ENCODE assay signal across 15 mouse cellular contexts in the genomic region with DNA sequence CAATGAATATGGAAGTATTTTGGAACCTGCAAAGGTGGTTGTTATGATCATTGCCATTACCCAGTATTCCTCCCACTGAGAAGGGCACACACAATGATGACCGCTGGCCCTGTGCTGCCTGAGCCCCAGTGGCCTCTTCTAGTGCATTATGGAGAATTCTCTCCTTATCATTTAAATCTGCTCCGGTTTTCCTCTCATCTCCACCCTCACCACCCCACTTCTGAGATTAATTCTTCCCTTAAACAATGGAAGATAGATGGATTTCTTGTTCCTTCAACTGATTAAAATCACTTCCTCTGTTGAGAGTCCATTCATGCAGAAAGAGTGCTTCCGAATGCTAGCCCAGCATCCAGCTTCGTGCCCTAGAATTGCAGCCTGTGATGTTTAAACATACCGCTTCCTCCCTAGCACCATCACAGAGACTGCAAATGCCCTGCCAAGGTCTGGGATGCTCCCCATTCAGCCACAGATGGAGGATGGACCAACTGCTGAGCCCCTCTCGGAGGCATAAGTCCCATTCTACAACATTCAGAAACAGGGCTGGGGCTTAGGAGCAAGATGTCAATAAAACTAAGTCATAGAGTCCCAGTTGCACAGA.
A peak's percentile ranks its signal among the peaks of the same experiment; 100 is the strongest.
DNase-seq lines count a peak whose midpoint lies in the region; ATAC-seq lines count a peak whose summit lies in the region.
"Had no signal": no experiment of that assay in that cellular context is flagged by ENCODE, and none has a peak within 500 bp of the region (broad histone marks: within the 10 kb centered on the region; RNA-seq: fewer than 3 reads in every experiment).

No protein-coding gene starts in this region.

- intact Hi-C loops in left cerebral cortex, postnatal 4 days (cut with DNase I) = no loop called here
- intact Hi-C loops in left cerebral cortex, postnatal 10 days (cut with DNase I) = no loop called here

- ATAC-seq in granulocyte monocyte progenitor cell, adult 5-6 weeks (replicated peaks; ENCODE audit: poor library complexity, severe bottlenecking) = no peak
- ATAC-seq: forebrain, embryonic 16.5 days; intestine, embryonic 16.5 days had no signal

- DNase-seq in left cerebral cortex, postnatal 4 days = peak; percentile 6
- no peak for DNase-seq in left cerebral cortex, postnatal 10 days (ENCODE audit: extremely low spot score in 1 of 2, low spot score in 2 of 2)
- DNase-seq in cerebellum, postnatal 36 days = peak; percentile 13 to 22
- peak; percentile 19 for DNase-seq in lung, postnatal 14 days
- no peak for DNase-seq in testis, postnatal 10 days (ENCODE audit: low spot score)
- DNase-seq in adrenal gland, postnatal 4 days (ENCODE audit: low spot score in 2 of 2) = no peak
- DNase-seq: adrenal gland, postnatal 14 days; embryo, embryonic 11 days; kidney, postnatal 4 days; liver, embryonic 13.5 days; right cerebral cortex, postnatal 25 days; thymus, adult 18-20 months had no signal

Comparison
In these comparisons a context has a peak if more than half of its experiments do, and no peak if none do; other contexts are left out.
1. DNase-seq: peak in left cerebral cortex, postnatal 4 days (single experiment), cerebellum, postnatal 36 days (2 of 2) and lung, postnatal 14 days (single experiment); none in left cerebral cortex, postnatal 10 days (0 of 2), testis, postnatal 10 days (single experiment) and adrenal gland, postnatal 4 days (0 of 2).